ENCODE assay signal across 18 mouse cellular contexts in the genomic region with DNA sequence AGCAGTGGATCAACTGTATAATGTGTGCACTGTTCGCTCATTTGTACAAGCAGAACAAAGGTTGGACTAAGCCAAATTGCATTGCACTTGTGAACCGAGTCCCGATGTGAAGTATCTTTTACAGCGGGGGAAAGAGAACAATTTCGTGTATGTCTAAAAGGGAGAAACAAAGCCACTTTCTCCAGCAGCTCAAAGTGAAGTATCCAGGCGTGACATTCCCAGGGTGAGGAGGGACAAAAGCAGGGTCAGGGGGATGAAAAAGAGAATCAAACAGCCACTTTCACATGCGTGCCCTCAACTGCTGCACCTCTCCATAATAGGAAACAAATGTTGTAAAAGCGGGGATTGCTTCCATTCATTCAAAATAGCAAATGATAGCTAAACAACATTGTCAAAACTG. TPM values are rescaled to one million over a fixed set of nuclear protein-coding genes. Genes with fewer than 3 reads are reported as not detected.
DNase-seq lines count a peak whose midpoint lies in the region; ATAC-seq and TF ChIP-seq lines count a peak whose summit lies in the region.
"Had no signal": no experiment of that assay in that cellular context is flagged by ENCODE, and none has a peak within 500 bp of the region (broad histone marks: within the 10 kb centered on the region; RNA-seq: fewer than 3 reads in every experiment).

No protein-coding gene starts in this region.

- under 1% methylated on average over 8 of the region's 8 CpGs for WGBS in forebrain, postnatal 0 days
- 1% methylated on average over 8 of the region's 8 CpGs for WGBS in forebrain, embryonic 16.5 days
- 7% methylated on average over 8 of the region's 8 CpGs for WGBS in thymus, adult 2 months

- H3K27ac ChIP-seq in forebrain, postnatal 0 days (ENCODE audit: low read depth, low read length), result no peak overlapping the region
- H3K27ac ChIP-seq in forebrain, embryonic 16.5 days (ENCODE audit: low read length), result no peak overlapping the region
- H3K27ac ChIP-seq in thymus, adult 2 months (ENCODE audit: control insufficient read depth, insufficient read depth, low read length), result no peak overlapping the region
- H3K27ac ChIP-seq: embryonic facial prominence, embryonic 12.5 days; liver, embryonic 14.5 days had no signal

- no peak overlapping the region for H3K9ac ChIP-seq in forebrain, postnatal 0 days
- no peak overlapping the region for H3K9ac ChIP-seq in forebrain, embryonic 16.5 days (replicated peaks; ENCODE audit: low read depth, low read length)
- H3K9ac ChIP-seq: embryonic facial prominence, embryonic 12.5 days; liver, embryonic 14.5 days had no signal

- H3K9me3 ChIP-seq in forebrain, postnatal 0 days (ENCODE audit: low read length), result no peaks in the 10 kb centered on the region
- no peaks in the 10 kb centered on the region for H3K9me3 ChIP-seq in forebrain, embryonic 16.5 days (ENCODE audit: control insufficient read depth, low read length)
- H3K9me3 ChIP-seq: embryonic facial prominence, embryonic 12.5 days had no signal

- peaks cover 90% of the 10 kb centered on the region for H3K27me3 ChIP-seq in forebrain, postnatal 0 days (ENCODE audit: insufficient read depth, low read length)
- H3K27me3 ChIP-seq in forebrain, embryonic 16.5 days (replicated peaks; ENCODE audit: control insufficient read depth, insufficient read depth, low read length), result peaks cover 75% of the 10 kb centered on the region
- H3K27me3 ChIP-seq in thymus, adult 2 months (ENCODE audit: control insufficient read depth, insufficient read depth, low read length), result peaks cover 35% of the 10 kb centered on the region

- no peak overlapping the region for H3K4me2 ChIP-seq in forebrain, postnatal 0 days (ENCODE audit: low read depth)
- H3K4me2 ChIP-seq in forebrain, embryonic 16.5 days (ENCODE audit: low read length), result no peak overlapping the region
- H3K4me2 ChIP-seq: embryonic facial prominence, embryonic 12.5 days had no signal

- peak; percentile 60 for DNase-seq in forebrain, postnatal 0 days
- peak; percentile 2 for DNase-seq in thymus, adult 2 months
- no peak for DNase-seq in thymus, postnatal 0 days (ENCODE audit: low spot score)
- peak; percentile 77 for DNase-seq in mesoderm, embryonic 11.5 days (ENCODE audit: low read depth, low spot score)
- DNase-seq in adrenal gland, adult (ENCODE audit: inconsistent age in 2 of 2, low spot score in 1 of 2), result no peak
- no peak for DNase-seq in gastrocnemius, adult 8-10 months (ENCODE audit: low spot score in 2 of 2)
- no peak for DNase-seq in kidney, postnatal 10 days
- DNase-seq: adrenal gland, adult 8-10 months; cerebellum, adult 8-10 months; gastrocnemius, postnatal 36 days; left cerebral cortex, postnatal 4 days; lung, postnatal 10 days; right cerebral cortex, postnatal 25 days; thymus, postnatal 14 days had no signal

- TF ChIP-seq CTCF in forebrain, postnatal 0 days (IDR thresholded peaks at IDR 0.05; ENCODE audit: low read depth), result no peak
- TF ChIP-seq CTCF in thymus, adult 2 months (IDR thresholded peaks at IDR 0.05; ENCODE audit: borderline replicate concordance, control insufficient read depth, extremely low read depth, insufficient read depth, low read length, poor library complexity), result no peak

- H3K4me3 ChIP-seq in forebrain, postnatal 0 days (ENCODE audit: low read depth, low read length), result no peak overlapping the region
- H3K4me3 ChIP-seq in forebrain, embryonic 16.5 days (replicated peaks; ENCODE audit: low read length), result no peak overlapping the region
- no peak overlapping the region for H3K4me3 ChIP-seq in thymus, adult 2 months (ENCODE audit: control insufficient read depth, insufficient read depth, low read length)
- H3K4me3 ChIP-seq: embryonic facial prominence, embryonic 12.5 days had no signal

- no peak for ATAC-seq in forebrain, postnatal 0 days
- no peak for ATAC-seq in forebrain, embryonic 16.5 days

- no peaks in the 10 kb centered on the region for H3K4me1 ChIP-seq in forebrain, postnatal 0 days (ENCODE audit: insufficient read depth)
- H3K4me1 ChIP-seq in forebrain, embryonic 16.5 days (replicated peaks; ENCODE audit: control insufficient read depth, insufficient read depth, low read length), result peaks cover 8% of the 10 kb centered on the region
- H3K4me1 ChIP-seq in thymus, adult 2 months (replicated peaks; ENCODE audit: control insufficient read depth, insufficient read depth, low read length), result peaks cover 17% of the 10 kb centered on the region

- TF ChIP-seq POLR2A in thymus, adult 2 months (IDR thresholded peaks at IDR 0.05; ENCODE audit: control insufficient read depth, extremely low read depth, insufficient read depth, low read length, poor library complexity), result no peak

- no peaks in the 10 kb centered on the region for H3K36me3 ChIP-seq in forebrain, postnatal 0 days (ENCODE audit: insufficient read depth)
- H3K36me3 ChIP-seq in forebrain, embryonic 16.5 days (ENCODE audit: control insufficient read depth, insufficient read depth), result no peaks in the 10 kb centered on the region
- no peaks in the 10 kb centered on the region for H3K36me3 ChIP-seq in thymus, adult 2 months (ENCODE audit: control insufficient read depth, insufficient read depth, low read length)
- H3K36me3 ChIP-seq: embryonic facial prominence, embryonic 12.5 days had no signal

RNA-seq across cellular contexts. Expression of a gene that starts 5.6 kb away (rescaled TPM):
- total RNA-seq in forebrain, postnatal 0 days (2014; rRNA removed), result 2.5 and 8.7 TPM in 2 replicates
- polyA plus RNA-seq in forebrain, postnatal 0 days (2015; fragmentation: Nextera tagmentation; extraction: Ambion mirVana), result 0.47 and 2.0 TPM in 2 replicates
- polyA plus RNA-seq in forebrain, embryonic 16.5 days (2015; fragmentation: Nextera tagmentation; extraction: Ambion mirVana), result 0.21 and 0.86 TPM in 2 replicates
- polyA plus RNA-seq in thymus, adult 2 months (2012; rRNA removed), result 1.0 and 1.7 TPM in 2 replicates
- polyA plus RNA-seq in thymus, postnatal 0 days (2015; fragmentation: Nextera tagmentation; extraction: Ambion mirVana), result 0.51 and 0.70 TPM in 2 replicates
- total RNA-seq in gastrocnemius, adult 8-10 months (2022), result not detected
- total RNA-seq: adrenal gland, adult 8-10 months; gastrocnemius, postnatal 36 days had no signal
- polyA plus RNA-seq: heart, embryonic 14.5 days; liver, embryonic 14.5 days had no signal

Comparison
In these comparisons a context has a peak if more than half of its experiments do, and no peak if none do; other contexts are left out.
1. DNase-seq: peak in forebrain, postnatal 0 days (single experiment), thymus, adult 2 months (single experiment) and mesoderm, embryonic 11.5 days (single experiment); none in thymus, postnatal 0 days (single experiment), adrenal gland, adult (0 of 2), gastrocnemius, adult 8-10 months (0 of 2) and kidney, postnatal 10 days (single experiment).